Mouse (Mus musculus) lung, embryonic 16.5 days (tissue): Measurements from ENCODE around the gene Spib. TPM values are rescaled to one million over a fixed set of nuclear protein-coding genes. Genes with fewer than 3 reads are reported as not detected.

ENCODE experiments used
- ATAC-seq: fragments of 200-750 bp; cut with Nextera tagmentation; 2 replicates; pipeline ENCODE4 v1.8.0; 2017; ENCODE audit warnings: low read depth, mild to moderate bottlenecking, moderate library complexity
- H3K27ac ChIP-seq: fragments of 300-500 bp; sonication (generic); 2 replicates; pipeline ENCODE4 v1.5.1; 2014; ENCODE audit warnings: mild to moderate bottlenecking, control low read depth, low read length
- H3K27me3 ChIP-seq: fragments of 300-500 bp; sonication (generic); 2 replicates; pipeline ENCODE4 v1.6.1; 2014; ENCODE audit warnings: low read depth, low read length, mixed read lengths; ENCODE audit not compliant: control insufficient read depth, insufficient read depth
- H3K36me3 ChIP-seq: fragments of 300-500 bp; sonication (generic); 2 replicates; pipeline ENCODE4 v1.6.1; 2014; ENCODE audit warnings: low read length; ENCODE audit not compliant: control insufficient read depth, insufficient read depth
- H3K4me1 ChIP-seq: fragments of 300-500 bp; sonication (generic); replicated peaks from 2 replicates; pipeline ENCODE4 v1.6.1; 2014; ENCODE audit warnings: low read length, mixed read lengths; ENCODE audit not compliant: control insufficient read depth, insufficient read depth
- H3K4me2 ChIP-seq: fragments of 300-500 bp; sonication (generic); 2 replicates; pipeline ENCODE4 v1.6.1; 2014; ENCODE audit warnings: low read depth, low read length, control low read depth
- H3K4me3 ChIP-seq: fragments of 300-500 bp; sonication (generic); 2 replicates; pipeline ENCODE4 v1.5.1; 2014; ENCODE audit warnings: mild to moderate bottlenecking, low read length, control low read depth
- H3K9ac ChIP-seq: fragments of 300-500 bp; sonication (generic); 2 replicates; pipeline ENCODE4 v1.6.1; 2014; ENCODE audit warnings: low read length, control low read depth
- H3K9me3 ChIP-seq: fragments of 300-500 bp; sonication (generic); 2 replicates; pipeline ENCODE4 v1.6.1; 2016; ENCODE audit warnings: low read length; ENCODE audit not compliant: control insufficient read depth
- WGBS: fragments of 180-500 bp; shearing (Covaris S2); extraction: QIAGEN DNeasy Blood & Tissue Kit; methylation state at CpG from one replicate; pipeline ENCODE4 v1.1.7; 2014; 5-methylcytosine and 5-hydroxymethylcytosine counted together
- polyA plus RNA-seq: library from polyadenylated mRNA; unstranded; fragments of >200 nt; fragmentation: Nextera tagmentation; extraction: Ambion mirVana; gene quantifications from 2 replicates; pipeline ENCODE4 v1.2.1, GENCODE M21; 2015

Gene Spib
- polyA plus RNA-seq, 1 experiment from 2014 or later, result 0.33 TPM

DNA sequence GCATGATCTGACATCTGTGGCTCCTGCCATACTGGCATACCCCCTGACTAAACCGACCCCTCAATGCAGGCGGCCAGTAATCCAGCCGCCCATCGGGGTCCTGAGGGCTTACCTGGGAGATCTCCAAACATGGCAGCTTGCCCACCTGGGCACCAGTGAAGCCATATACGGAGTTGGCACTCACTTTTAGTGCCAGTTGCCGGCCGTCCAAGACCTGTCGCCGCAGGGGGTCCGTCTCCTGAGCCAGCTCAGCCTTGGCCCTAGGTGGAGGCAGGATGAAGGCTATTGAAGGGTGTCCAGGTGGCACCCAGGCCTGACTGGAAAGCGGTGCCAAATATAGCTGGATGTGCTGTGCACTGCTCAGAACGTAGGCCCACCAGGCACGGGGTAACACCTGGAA, 5.6 kb upstream of the Spib start:
- 88% methylated on average over 13 of the region's 13 CpGs for WGBS
- H3K4me2 ChIP-seq, result no peak overlapping the region
- H3K4me1 ChIP-seq, result no peaks in the 10 kb centered on the region
- ATAC-seq, result no peak
- H3K27ac ChIP-seq, result no peak overlapping the region
- no peaks in the 10 kb centered on the region for H3K9me3 ChIP-seq
- no peak overlapping the region for H3K9ac ChIP-seq
- no peak overlapping the region for H3K4me3 ChIP-seq
- no peaks in the 10 kb centered on the region for H3K27me3 ChIP-seq
- peaks cover 58% of the 10 kb centered on the region for H3K36me3 ChIP-seq

DNA sequence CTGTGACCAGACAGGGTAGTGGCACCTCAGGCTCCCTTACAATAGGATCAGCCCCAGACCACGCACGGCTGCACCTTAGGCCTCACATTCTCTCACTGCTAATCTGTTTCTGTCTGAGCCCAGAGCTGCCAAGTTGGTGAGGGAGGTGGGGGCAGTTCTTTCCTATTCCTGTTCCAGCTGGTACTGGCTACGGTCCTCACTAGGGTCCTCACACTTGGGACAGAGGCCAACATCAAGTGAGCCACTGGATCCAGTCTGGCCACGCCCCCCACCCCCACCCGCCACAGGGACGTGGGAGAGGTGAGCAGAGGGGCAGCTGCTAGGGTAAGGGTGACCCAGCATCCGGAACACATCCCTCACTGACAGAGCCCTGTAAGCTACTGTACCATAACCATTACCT, 5.1 kb upstream of the Spib start:
- H3K9ac ChIP-seq, result no peak overlapping the region
- H3K9me3 ChIP-seq, result no peaks in the 10 kb centered on the region
- peaks cover 57% of the 10 kb centered on the region for H3K36me3 ChIP-seq
- no peaks in the 10 kb centered on the region for H3K27me3 ChIP-seq
- ATAC-seq, result no peak
- no peak overlapping the region for H3K27ac ChIP-seq
- H3K4me3 ChIP-seq, result no peak overlapping the region
- no peaks in the 10 kb centered on the region for H3K4me1 ChIP-seq
- WGBS, result 61% methylated on average over 7 of the region's 7 CpGs
- no peak overlapping the region for H3K4me2 ChIP-seq

DNA sequence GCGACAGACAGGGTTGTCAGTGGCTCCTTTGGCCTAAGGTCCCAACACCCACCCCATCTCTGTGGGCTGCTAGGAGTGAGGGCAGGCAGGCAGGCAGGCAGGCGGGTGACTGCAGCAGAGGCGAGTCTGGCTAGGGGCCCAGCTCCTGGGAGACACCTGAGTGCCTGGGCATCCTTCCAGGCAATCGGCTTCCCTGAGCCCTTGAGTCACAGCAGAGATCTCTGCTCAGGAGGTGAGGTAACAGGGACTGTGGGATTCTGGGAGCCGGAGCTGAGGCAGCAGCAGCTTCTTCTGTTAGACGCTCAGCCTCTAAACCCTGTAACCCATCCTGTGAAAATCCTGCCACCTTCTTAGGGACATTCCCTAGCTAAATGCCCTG, 4.7 kb upstream of the Spib start:
- no peaks in the 10 kb centered on the region for H3K9me3 ChIP-seq
- peaks cover 54% of the 10 kb centered on the region for H3K36me3 ChIP-seq
- WGBS, result 75% methylated on average over 6 of the region's 6 CpGs
- no peak overlapping the region for H3K4me2 ChIP-seq
- H3K4me3 ChIP-seq, result no peak overlapping the region
- no peak overlapping the region for H3K27ac ChIP-seq
- no peak for ATAC-seq
- H3K9ac ChIP-seq, result no peak overlapping the region
- no peaks in the 10 kb centered on the region for H3K4me1 ChIP-seq
- H3K27me3 ChIP-seq, result no peaks in the 10 kb centered on the region

DNA sequence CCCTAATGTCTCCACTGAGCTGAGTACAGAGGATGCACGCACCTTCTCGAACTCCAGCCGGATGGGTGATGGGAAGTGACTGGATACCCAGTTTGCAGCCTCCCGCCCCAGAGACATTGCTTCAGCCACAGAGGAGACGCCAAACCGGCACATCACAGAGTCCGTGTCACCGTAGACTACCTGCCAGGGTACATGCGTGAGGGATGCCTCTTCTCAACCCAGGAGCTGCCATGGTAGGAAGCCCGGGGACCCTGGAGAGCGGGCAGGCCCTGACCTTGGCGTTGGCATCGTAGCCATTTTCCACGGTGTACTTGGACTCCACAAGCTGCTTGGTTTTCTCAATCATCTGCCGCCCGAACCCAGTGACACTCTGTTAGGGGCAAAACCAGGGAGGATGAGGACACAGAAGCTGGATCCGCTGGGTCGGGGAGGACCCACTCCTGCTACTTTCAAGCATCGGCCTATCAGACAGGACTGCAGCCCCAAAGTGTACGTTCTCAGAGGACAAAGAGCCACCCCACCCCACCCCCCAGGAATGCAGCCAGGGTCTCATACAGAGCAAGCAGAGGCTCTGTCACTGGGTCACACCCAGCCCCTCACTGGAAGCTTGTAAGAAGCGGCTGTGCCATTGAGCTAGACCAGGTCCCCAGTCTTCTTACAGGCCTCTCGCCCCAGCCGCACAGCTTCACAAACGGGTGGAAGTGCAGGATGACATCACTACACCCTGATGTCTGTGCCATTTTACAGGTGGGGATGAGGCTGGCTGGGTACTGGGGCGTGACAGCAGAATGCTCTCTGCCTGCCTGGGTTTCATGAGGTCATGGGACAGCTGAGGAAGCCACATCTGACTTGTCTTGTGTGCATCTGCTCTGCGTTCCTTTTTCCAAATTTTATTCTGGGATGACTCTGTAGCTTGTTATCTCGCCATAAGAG, 4.1 kb upstream of the Spib start:
- H3K9me3 ChIP-seq, result no peaks in the 10 kb centered on the region
- no peak overlapping the region for H3K4me3 ChIP-seq
- peaks cover 50% of the 10 kb centered on the region for H3K36me3 ChIP-seq
- no peaks in the 10 kb centered on the region for H3K4me1 ChIP-seq
- no peak overlapping the region for H3K4me2 ChIP-seq
- WGBS, result 90% methylated on average over 27 of the region's 27 CpGs
- ATAC-seq, result no peak
- no peak overlapping the region for H3K27ac ChIP-seq
- H3K27me3 ChIP-seq, result no peaks in the 10 kb centered on the region
- H3K9ac ChIP-seq, result no peak overlapping the region

DNA sequence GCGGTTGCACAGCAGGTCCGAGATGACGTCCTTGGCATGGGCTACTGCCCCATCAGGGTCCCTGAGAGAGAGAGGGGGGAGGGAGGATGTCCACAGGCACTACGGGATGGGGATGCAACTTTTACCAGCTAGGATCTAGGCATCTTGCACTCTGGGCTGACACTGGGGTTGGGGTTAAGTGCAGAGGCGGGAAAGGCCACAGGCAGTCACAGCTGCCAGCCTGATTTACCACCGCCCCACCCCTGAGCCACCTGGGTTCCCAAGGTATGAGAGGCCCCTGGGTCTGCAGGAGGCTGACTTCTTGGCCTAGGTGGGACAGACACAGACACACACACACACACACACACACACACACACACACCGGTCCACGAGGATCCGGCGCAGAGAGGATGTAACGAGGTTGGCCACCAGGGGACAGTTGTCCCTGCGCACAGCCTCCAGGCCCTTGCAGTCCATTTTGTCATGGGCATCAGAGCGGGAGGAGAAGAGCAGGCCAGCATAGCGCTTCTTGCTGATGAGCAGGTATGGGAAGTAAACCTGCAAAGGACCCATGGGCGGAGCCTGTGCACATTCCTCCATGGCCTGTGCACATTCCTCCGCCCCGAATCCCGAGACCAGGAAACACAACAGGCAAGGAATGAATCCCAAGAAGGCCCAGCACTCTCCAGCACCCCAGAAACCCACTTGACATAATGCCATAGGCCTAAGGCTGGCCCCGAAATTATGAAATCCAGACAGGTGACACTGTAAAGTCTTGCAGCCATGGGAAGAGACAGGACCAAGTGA, 3.0 kb upstream of the Spib start:
- H3K27ac ChIP-seq, result no peak overlapping the region
- no peaks in the 10 kb centered on the region for H3K9me3 ChIP-seq
- no peaks in the 10 kb centered on the region for H3K27me3 ChIP-seq
- H3K4me3 ChIP-seq, result no peak overlapping the region
- H3K4me2 ChIP-seq, result no peak overlapping the region
- no peaks in the 10 kb centered on the region for H3K4me1 ChIP-seq
- no peak for ATAC-seq
- no peak overlapping the region for H3K9ac ChIP-seq
- peaks cover 45% of the 10 kb centered on the region for H3K36me3 ChIP-seq
- WGBS, result 82% methylated on average over 19 of the region's 19 CpGs

DNA sequence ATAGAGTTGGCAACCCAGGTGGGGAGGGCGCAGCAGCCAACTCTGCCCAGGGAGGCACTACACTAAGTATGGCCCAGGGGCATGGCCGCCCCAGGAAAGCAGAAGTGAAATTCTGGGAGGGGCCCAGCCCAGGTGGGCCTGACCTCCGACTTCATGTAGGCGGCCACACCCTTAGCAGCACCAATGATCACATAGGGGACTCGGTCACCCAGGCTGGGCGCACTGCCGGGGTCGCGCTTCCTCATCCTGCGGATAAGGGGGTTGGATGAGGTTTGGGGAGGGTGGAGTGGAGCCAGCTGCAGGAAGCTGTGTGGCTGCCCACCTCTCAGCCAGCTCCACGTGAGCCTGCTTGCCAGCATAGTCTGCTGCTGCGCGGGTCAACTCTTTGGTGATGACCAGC, 2.4 kb upstream of the Spib start:
- no peak for ATAC-seq
- Histone ChIP-seq H3K9ac (no peak overlapping the region), H3K36me3 (peaks cover 40% of the 10 kb centered on the region), H3K9me3 (no peaks in the 10 kb centered on the region), H3K27me3 (no peaks in the 10 kb centered on the region), H3K4me1 (no peaks in the 10 kb centered on the region), H3K27ac (no peak overlapping the region), H3K4me3 (no peak overlapping the region), H3K4me2 (no peak overlapping the region)
- WGBS, result 86% methylated on average over 13 of the region's 13 CpGs

DNA sequence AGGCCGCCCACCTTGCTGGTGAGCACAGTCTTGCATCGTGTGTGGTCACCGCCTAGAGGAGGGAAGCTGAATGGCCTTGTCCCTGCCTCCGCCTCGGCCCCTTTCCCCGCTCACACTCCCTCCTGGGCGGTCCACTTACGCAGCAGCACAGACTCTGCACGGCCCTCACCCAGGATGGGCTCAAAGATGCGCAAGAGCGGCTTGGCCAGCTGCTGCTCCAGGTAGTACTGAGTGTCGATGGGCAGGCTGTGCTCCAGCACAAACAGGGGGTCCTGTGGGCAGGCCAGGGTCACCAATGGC, 1.8 kb upstream of the Spib start:
- Histone ChIP-seq H3K9me3 (no peaks in the 10 kb centered on the region), H3K36me3 (peaks cover 36% of the 10 kb centered on the region), H3K4me1 (no peaks in the 10 kb centered on the region), H3K9ac (no peak overlapping the region), H3K4me3 (no peak overlapping the region), H3K27ac (no peak overlapping the region), H3K4me2 (no peak overlapping the region), H3K27me3 (peaks cover under 1% of the 10 kb centered on the region; the same call in 1 of the 2 replicates)
- WGBS, result 78% methylated on average over 12 of the region's 12 CpGs
- no peak for ATAC-seq

DNA sequence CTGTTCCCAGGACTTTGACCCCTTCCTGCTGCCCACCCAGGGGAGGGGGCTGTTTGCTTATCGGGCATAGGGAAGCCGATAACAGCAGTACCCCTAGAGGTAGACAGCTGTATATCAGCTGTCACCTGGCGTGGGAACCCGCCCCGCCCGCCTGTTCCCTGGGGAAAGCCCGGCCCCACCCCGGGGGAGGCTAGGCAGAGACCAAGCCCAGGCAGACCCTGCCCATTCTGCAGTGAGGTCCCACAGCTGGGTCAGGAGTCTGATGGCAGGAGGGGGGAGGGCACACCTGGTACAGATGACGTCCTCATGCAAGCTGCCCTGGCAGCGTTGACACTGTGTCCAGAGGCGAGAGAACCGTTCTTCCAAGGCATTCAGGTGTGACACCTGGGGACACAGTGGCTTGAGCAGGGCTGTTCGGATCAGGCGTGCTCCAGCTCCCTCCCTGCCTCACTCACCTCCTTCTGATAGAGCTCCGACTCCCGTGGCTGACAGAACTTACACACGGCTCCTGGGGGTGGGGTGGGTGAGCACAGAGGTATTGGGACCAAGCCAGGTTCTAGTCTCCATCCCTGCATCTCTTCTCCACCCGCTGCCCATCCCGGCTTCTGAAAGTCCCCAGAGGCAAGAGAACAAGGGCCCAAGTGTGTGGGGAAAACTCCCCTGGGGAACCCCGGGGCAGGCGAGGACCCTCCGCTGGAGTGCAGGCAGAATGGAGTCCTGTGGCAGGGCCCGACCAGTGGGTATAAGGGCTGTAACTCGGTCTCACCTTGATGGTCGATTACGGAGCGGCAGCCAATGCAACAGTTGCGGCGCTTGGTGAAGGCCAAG, 1.3 kb upstream of the Spib start:
- no peak overlapping the region for H3K27ac ChIP-seq
- ATAC-seq, result no peak
- peaks cover 31% of the 10 kb centered on the region for H3K36me3 ChIP-seq
- no peaks in the 10 kb centered on the region for H3K9me3 ChIP-seq
- H3K4me2 ChIP-seq, result no peak overlapping the region
- H3K4me1 ChIP-seq, result no peaks in the 10 kb centered on the region
- WGBS, result 81% methylated on average over 29 of the region's 29 CpGs
- peaks cover 3% of the 10 kb centered on the region; the same call in 1 of the 2 replicates for H3K27me3 ChIP-seq
- H3K4me3 ChIP-seq, result no peak overlapping the region
- no peak overlapping the region for H3K9ac ChIP-seq

DNA sequence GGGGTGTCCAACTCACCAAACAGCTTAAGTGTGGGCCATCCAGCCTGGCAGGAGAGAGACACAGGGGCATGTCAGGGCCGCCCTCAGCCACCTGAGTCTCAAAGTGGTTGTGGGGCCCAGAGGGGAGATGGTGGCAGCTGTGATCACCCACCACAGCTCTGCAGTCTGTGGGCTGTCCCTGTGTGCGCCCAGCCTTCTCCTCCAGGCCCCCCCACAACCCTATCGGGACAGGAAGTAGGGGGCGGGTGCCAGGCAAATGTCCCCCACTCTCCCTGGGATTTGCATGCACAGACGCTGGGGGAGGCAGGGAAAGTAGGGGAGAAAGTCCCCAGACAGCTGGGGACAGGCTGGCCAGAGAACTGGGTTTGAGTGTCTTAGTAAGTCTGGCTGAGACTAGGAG, 664 bp downstream of the Spib start:
- peaks cover 3% of the 10 kb centered on the region; the same call in 1 of the 2 replicates for H3K27me3 ChIP-seq
- peaks cover 5% of the 10 kb centered on the region; the same call in 1 of the 2 replicates for H3K4me1 ChIP-seq
- ATAC-seq, result no peak
- 19% methylated on average over 5 of the region's 5 CpGs for WGBS
- H3K36me3 ChIP-seq, result peaks cover 15% of the 10 kb centered on the region
- H3K4me3 ChIP-seq, result no peak overlapping the region
- H3K9me3 ChIP-seq, result no peaks in the 10 kb centered on the region
- H3K9ac ChIP-seq, result no peak overlapping the region
- H3K4me2 ChIP-seq, result no peak overlapping the region
- H3K27ac ChIP-seq, result no peak overlapping the region
